Mouse (Mus musculus) adrenal gland, postnatal 10 days (tissue): ENCODE measurements at regions not wholly inside any gene's neighbourhood (a gene's known extent, or its start where the extent isn't known, plus 50 kb on each side); places are given as distances from the start of the nearest gene placed in this dataset.
"Not testable (repeated sequence)": the region's sequence is repeated elsewhere in the genome, so short reads cannot be mapped to it uniquely, and the experiment has no call there.

Experiments
- DNase-seq: peaks from one replicate; pipeline ENCODE4 v3.0.0; 2021; ENCODE audit warnings: mixed read lengths

- DNase-seq = no peak
Observed at GRCm38 (mm10) chr5:59831836-59832235, 1976.8 kb upstream of the G6pd2 start.

- DNase-seq = no peak
Observed at GRCm38 (mm10) chr5:59845745-59846144, 1962.9 kb upstream of the G6pd2 start.

- DNase-seq = no peak
Observed at GRCm38 (mm10) chr5:59847643-59848042, 1961.0 kb upstream of the G6pd2 start.

GRCm38 (mm10) chr5:59893952-59894724, 1914.5 kb upstream of the G6pd2 start:
- no peak for DNase-seq

- DNase-seq = no peak
Observed at GRCm38 (mm10) chr5:59921910-59922309, 1886.7 kb upstream of the G6pd2 start.

GRCm38 (mm10) chr5:59940861-59941260, 1867.8 kb upstream of the G6pd2 start:
- DNase-seq = no peak

GRCm38 (mm10) chr5:59945761-59946160, 1862.9 kb upstream of the G6pd2 start:
- DNase-seq = no peak

GRCm38 (mm10) chr5:59947831-59948568, 1860.6 kb upstream of the G6pd2 start:
- no peak for DNase-seq

- not testable (repeated sequence) for DNase-seq
Observed at GRCm38 (mm10) chr5:59956240-59956639, 1852.4 kb upstream of the G6pd2 start.

GRCm38 (mm10) chr5:59996698-59997097, 1811.9 kb upstream of the G6pd2 start:
- peak; percentile 3 for DNase-seq

GRCm38 (mm10) chr5:60042603-60043175, 1765.9 kb upstream of the G6pd2 start:
- not testable (repeated sequence) for DNase-seq

GRCm38 (mm10) chr5:60049053-60049452, 1759.6 kb upstream of the G6pd2 start:
- DNase-seq = no peak

- no peak for DNase-seq
Observed at GRCm38 (mm10) chr5:60061178-60061577, 1747.4 kb upstream of the G6pd2 start.
